Mouse (Mus musculus): ENCODE measurements at regions not wholly inside any gene's neighbourhood (a gene's known extent, or its start where the extent isn't known, plus 50 kb on each side); places are given as distances from the start of the nearest gene placed in this dataset.

- TF ChIP-seq CEBPB (IDR thresholded peaks at IDR 0.05; ENCODE audit: low read depth) (no peak), CTCF (IDR thresholded peaks at IDR 0.05; ENCODE audit: control insufficient read depth, insufficient read depth, insufficient read length) (no peak), FOSL1 (IDR thresholded peaks at IDR 0.05; ENCODE audit: insufficient read depth, low read length, poor library complexity, severe bottlenecking) (no peak), USF1 (IDR thresholded peaks at IDR 0.05; ENCODE audit: low read depth) (no peak), MYOD1 (IDR thresholded peaks at IDR 0.05; ENCODE audit: control insufficient read depth, insufficient read length, low read depth) (no peak), MAX (IDR thresholded peaks at IDR 0.05) (no peak), MYOG (IDR thresholded peaks at IDR 0.05; ENCODE audit: control insufficient read depth, extremely low read depth, insufficient read length) (no peak)
- Histone ChIP-seq H3K27me3 (ENCODE audit: control insufficient read depth, insufficient read depth, insufficient read length) (peaks cover 13% of the 10 kb centered on the region), H3K36me3 (ENCODE audit: control insufficient read depth, insufficient read depth) (no peaks in the 10 kb centered on the region), H3K79me3 (ENCODE audit: low read depth) (no peaks in the 10 kb centered on the region), H3K79me2 (ENCODE audit: control insufficient read depth, insufficient read depth) (no peaks in the 10 kb centered on the region), H3ac (ENCODE audit: control insufficient read depth, insufficient read length, low read depth) (no peak overlapping the region), H3K4me3 (ENCODE audit: insufficient read depth, poor library complexity, severe bottlenecking) (no peak overlapping the region)
Observed at GRCm38 (mm10) chr2:92709668-92710067, 110.2 kb downstream of the Chst1 start.

GRCm38 (mm10) chr2:92711122-92711777 is 111.7 kb downstream of the Chst1 start:
- Histone ChIP-seq H3K36me3 (ENCODE audit: control insufficient read depth, insufficient read depth) (no peaks in the 10 kb centered on the region), H3K79me3 (ENCODE audit: low read depth) (no peaks in the 10 kb centered on the region), H3K79me2 (ENCODE audit: control insufficient read depth, insufficient read depth) (no peaks in the 10 kb centered on the region), H3K27me3 (ENCODE audit: control insufficient read depth, insufficient read depth, insufficient read length) (peaks cover 9% of the 10 kb centered on the region), H3ac (ENCODE audit: control insufficient read depth, insufficient read length, low read depth) (no peak overlapping the region), H3K4me3 (ENCODE audit: insufficient read depth, poor library complexity, severe bottlenecking) (no peak overlapping the region)
- TF ChIP-seq MYOD1 (IDR thresholded peaks at IDR 0.05; ENCODE audit: control insufficient read depth, insufficient read length, low read depth) (no peak), CEBPB (IDR thresholded peaks at IDR 0.05; ENCODE audit: low read depth) (no peak), CTCF (IDR thresholded peaks at IDR 0.05; ENCODE audit: control insufficient read depth, insufficient read depth, insufficient read length) (no peak), FOSL1 (IDR thresholded peaks at IDR 0.05; ENCODE audit: insufficient read depth, low read length, poor library complexity, severe bottlenecking) (no peak), MAX (IDR thresholded peaks at IDR 0.05) (no peak), USF1 (IDR thresholded peaks at IDR 0.05; ENCODE audit: low read depth) (no peak), MYOG (IDR thresholded peaks at IDR 0.05; ENCODE audit: control insufficient read depth, extremely low read depth, insufficient read length) (no peak)

GRCm38 (mm10) chr2:92712266-92713144 is 113.0 kb downstream of the Chst1 start:
- H3K4me3 ChIP-seq (ENCODE audit: insufficient read depth, poor library complexity, severe bottlenecking) = no peak overlapping the region
- no peaks in the 10 kb centered on the region for H3K79me2 ChIP-seq (ENCODE audit: control insufficient read depth, insufficient read depth)
- TF ChIP-seq MYOG (IDR thresholded peaks at IDR 0.05; ENCODE audit: control insufficient read depth, extremely low read depth, insufficient read length) = no peak
- no peak for TF ChIP-seq FOSL1 (IDR thresholded peaks at IDR 0.05; ENCODE audit: insufficient read depth, low read length, poor library complexity, severe bottlenecking)
- TF ChIP-seq MYOD1 (IDR thresholded peaks at IDR 0.05; ENCODE audit: control insufficient read depth, insufficient read length, low read depth) = no peak
- no peak for TF ChIP-seq MAX (IDR thresholded peaks at IDR 0.05)
- no peak for TF ChIP-seq USF1 (IDR thresholded peaks at IDR 0.05; ENCODE audit: low read depth)
- no peak for TF ChIP-seq CEBPB (IDR thresholded peaks at IDR 0.05; ENCODE audit: low read depth)
- no peak for TF ChIP-seq CTCF (IDR thresholded peaks at IDR 0.05; ENCODE audit: control insufficient read depth, insufficient read depth, insufficient read length)
- H3K36me3 ChIP-seq (ENCODE audit: control insufficient read depth, insufficient read depth) = no peaks in the 10 kb centered on the region
- peaks cover 9% of the 10 kb centered on the region for H3K27me3 ChIP-seq (ENCODE audit: control insufficient read depth, insufficient read depth, insufficient read length)
- no peaks in the 10 kb centered on the region for H3K79me3 ChIP-seq (ENCODE audit: low read depth)
- H3ac ChIP-seq (ENCODE audit: control insufficient read depth, insufficient read length, low read depth) = no peak overlapping the region

- Histone ChIP-seq H3K79me2 (ENCODE audit: control insufficient read depth, insufficient read depth) (no peaks in the 10 kb centered on the region), H3K36me3 (ENCODE audit: control insufficient read depth, insufficient read depth) (no peaks in the 10 kb centered on the region), H3K27me3 (ENCODE audit: control insufficient read depth, insufficient read depth, insufficient read length) (no peaks in the 10 kb centered on the region), H3K79me3 (ENCODE audit: low read depth) (no peaks in the 10 kb centered on the region), H3K4me3 (ENCODE audit: insufficient read depth, poor library complexity, severe bottlenecking) (no peak overlapping the region), H3ac (ENCODE audit: control insufficient read depth, insufficient read length, low read depth) (no peak overlapping the region)
- no peak for TF ChIP-seq MYOG (IDR thresholded peaks at IDR 0.05; ENCODE audit: control insufficient read depth, extremely low read depth, insufficient read length)
- TF ChIP-seq USF1 (IDR thresholded peaks at IDR 0.05; ENCODE audit: low read depth) = no peak
- TF ChIP-seq FOSL1 (IDR thresholded peaks at IDR 0.05; ENCODE audit: insufficient read depth, low read length, poor library complexity, severe bottlenecking) = no peak
- TF ChIP-seq MAX (IDR thresholded peaks at IDR 0.05) = no peak
- TF ChIP-seq MYOD1 (IDR thresholded peaks at IDR 0.05; ENCODE audit: control insufficient read depth, insufficient read length, low read depth) = no peak
- TF ChIP-seq CEBPB (IDR thresholded peaks at IDR 0.05; ENCODE audit: low read depth) = no peak
- no peak for TF ChIP-seq CTCF (IDR thresholded peaks at IDR 0.05; ENCODE audit: control insufficient read depth, insufficient read depth, insufficient read length)
Observed at GRCm38 (mm10) chr2:92717706-92718105, 118.2 kb downstream of the Chst1 start.

- Histone ChIP-seq H3K36me3 (ENCODE audit: control insufficient read depth, insufficient read depth) (no peaks in the 10 kb centered on the region), H3K27me3 (ENCODE audit: control insufficient read depth, insufficient read depth, insufficient read length) (no peaks in the 10 kb centered on the region), H3K79me2 (ENCODE audit: control insufficient read depth, insufficient read depth) (no peaks in the 10 kb centered on the region), H3K79me3 (ENCODE audit: low read depth) (no peaks in the 10 kb centered on the region), H3K4me3 (ENCODE audit: insufficient read depth, poor library complexity, severe bottlenecking) (no peak overlapping the region), H3ac (ENCODE audit: control insufficient read depth, insufficient read length, low read depth) (no peak overlapping the region)
- TF ChIP-seq USF1 (IDR thresholded peaks at IDR 0.05; ENCODE audit: low read depth) (no peak), MYOG (IDR thresholded peaks at IDR 0.05; ENCODE audit: control insufficient read depth, extremely low read depth, insufficient read length) (no peak), CEBPB (IDR thresholded peaks at IDR 0.05; ENCODE audit: low read depth) (no peak), MAX (IDR thresholded peaks at IDR 0.05) (no peak), FOSL1 (IDR thresholded peaks at IDR 0.05; ENCODE audit: insufficient read depth, low read length, poor library complexity, severe bottlenecking) (no peak), MYOD1 (IDR thresholded peaks at IDR 0.05; ENCODE audit: control insufficient read depth, insufficient read length, low read depth) (no peak), CTCF (IDR thresholded peaks at IDR 0.05; ENCODE audit: control insufficient read depth, insufficient read depth, insufficient read length) (no peak)
Observed at GRCm38 (mm10) chr2:92721951-92722350, 122.4 kb downstream of the Chst1 start.

Data from C2C12 (cell line).